Mouse (Mus musculus): ENCODE measurements around the gene Abcc5. TPM values are rescaled to one million over a fixed set of nuclear protein-coding genes. Genes with fewer than 3 reads are reported as not detected.

Gene Abcc5
- polyA plus RNA-seq, 1 experiment from 2014 or later, result 136 TPM

DNA sequence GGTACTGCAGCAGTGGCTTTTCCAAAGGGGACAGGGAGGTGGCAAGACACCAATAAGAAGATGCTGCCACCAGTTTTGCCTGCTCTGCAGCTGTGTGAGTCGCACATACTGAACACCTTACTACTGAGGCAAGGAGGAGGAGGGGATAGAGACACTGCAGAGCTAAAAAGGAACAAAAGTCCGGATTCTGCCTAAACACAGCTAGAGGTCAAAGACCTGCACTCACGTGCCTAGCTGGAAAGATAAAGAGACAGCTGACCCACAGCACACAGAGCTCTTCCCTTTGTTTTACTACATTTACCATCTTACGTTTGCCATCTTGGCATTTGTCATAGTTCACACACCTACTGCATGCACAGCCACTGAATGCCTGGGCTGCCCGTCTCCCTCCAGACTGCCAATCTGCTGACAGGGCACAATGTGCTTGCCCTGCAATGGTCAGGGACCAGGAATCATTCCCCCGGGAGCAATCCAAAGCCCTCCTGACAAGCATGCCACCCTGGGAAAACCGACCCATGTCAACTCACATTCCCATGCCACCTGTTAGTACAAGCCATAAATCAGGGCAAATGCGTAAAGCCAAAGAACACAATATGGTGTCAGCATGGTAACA lies 14.1 kb downstream of the Abcc5 start:
- ATAC-seq (ENCODE audit: low FRiP score) (no peak), DNase-seq (ENCODE audit: low spot score) (no peak)
- Histone ChIP-seq H3K9ac (no peak overlapping the region), H3K4me3 (replicated peaks; ENCODE audit: low read length) (no peak overlapping the region), H3K36me3 (replicated peaks; ENCODE audit: control insufficient read depth, insufficient read depth) (peaks cover 14% of the 10 kb centered on the region; the same call in 1 of the 2 replicates), H3K4me1 (replicated peaks; ENCODE audit: control insufficient read depth, insufficient read depth, low read length) (no peaks in the 10 kb centered on the region), H3K27ac (no peak overlapping the region), H3K27me3 (ENCODE audit: control insufficient read depth, insufficient read depth, low read length) (no peaks in the 10 kb centered on the region), H3K9me3 (ENCODE audit: control insufficient read depth, low read length) (no peaks in the 10 kb centered on the region), H3K4me2 (replicated peaks) (no peak overlapping the region)
- WGBS, result 82% methylated on average over 8 of the region's 8 CpGs

DNA sequence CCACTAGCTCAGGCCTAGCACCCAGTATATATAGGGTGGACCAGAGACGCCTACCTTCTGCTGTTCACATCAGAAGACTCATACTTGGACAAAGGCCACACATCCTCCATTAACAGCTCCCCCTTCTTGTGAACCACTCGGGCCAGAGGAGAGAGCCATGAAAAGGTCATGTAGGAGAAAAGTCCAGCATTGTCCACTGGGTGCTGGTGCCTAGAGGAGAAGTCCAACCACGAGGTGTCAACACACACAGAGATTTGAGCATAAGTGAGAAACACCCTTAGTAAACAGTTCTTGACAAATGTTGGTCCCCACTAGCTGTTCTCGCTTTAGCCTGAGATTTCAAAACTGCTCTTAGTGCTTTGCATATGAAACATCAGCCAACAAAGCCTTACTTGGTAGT lies 20.9 kb downstream of the Abcc5 start:
- Histone ChIP-seq H3K4me3 (replicated peaks; ENCODE audit: low read length) (no peak overlapping the region), H3K36me3 (replicated peaks; ENCODE audit: control insufficient read depth, insufficient read depth) (peaks cover 53% of the 10 kb centered on the region), H3K27ac (no peak overlapping the region), H3K27me3 (ENCODE audit: control insufficient read depth, insufficient read depth, low read length) (no peaks in the 10 kb centered on the region), H3K9ac (no peak overlapping the region), H3K4me2 (replicated peaks) (no peak overlapping the region), H3K9me3 (ENCODE audit: control insufficient read depth, low read length) (no peaks in the 10 kb centered on the region), H3K4me1 (replicated peaks; ENCODE audit: control insufficient read depth, insufficient read depth, low read length) (no peaks in the 10 kb centered on the region)
- WGBS, result 97% methylated on average over 4 of the region's 4 CpGs
- no peak for ATAC-seq (ENCODE audit: low FRiP score)
- DNase-seq (ENCODE audit: low spot score), result no peak

DNA sequence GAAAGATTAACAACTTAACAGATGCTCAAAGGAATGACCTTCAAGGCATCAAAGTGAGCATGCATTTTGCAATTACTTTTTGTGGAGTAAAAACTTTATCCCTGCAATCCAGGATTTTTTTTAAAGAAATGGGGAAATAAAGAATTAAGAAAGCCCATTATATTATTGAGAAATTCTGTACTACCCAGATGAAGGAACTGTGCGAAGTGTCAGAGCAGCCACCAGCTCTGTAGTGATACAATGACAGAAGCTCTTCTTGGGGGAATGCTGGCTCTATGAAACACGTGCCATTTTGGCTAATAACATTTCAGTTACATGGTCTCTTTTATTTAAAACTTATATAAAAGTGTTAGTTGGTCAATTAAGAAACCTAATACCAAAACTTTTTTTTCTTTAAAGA lies 22.9 kb downstream of the Abcc5 start:
- Histone ChIP-seq H3K27me3 (ENCODE audit: control insufficient read depth, insufficient read depth, low read length) (no peaks in the 10 kb centered on the region), H3K9me3 (ENCODE audit: control insufficient read depth, low read length) (no peaks in the 10 kb centered on the region), H3K4me2 (replicated peaks) (no peak overlapping the region), H3K9ac (no peak overlapping the region), H3K36me3 (replicated peaks; ENCODE audit: control insufficient read depth, insufficient read depth) (peaks cover 73% of the 10 kb centered on the region), H3K27ac (no peak overlapping the region), H3K4me3 (replicated peaks; ENCODE audit: low read length) (no peak overlapping the region), H3K4me1 (replicated peaks; ENCODE audit: control insufficient read depth, insufficient read depth, low read length) (no peaks in the 10 kb centered on the region)
- no peak for DNase-seq (ENCODE audit: low spot score)
- no peak for ATAC-seq (ENCODE audit: low FRiP score)
- 92% methylated on average over 2 of the region's 2 CpGs for WGBS

DNA sequence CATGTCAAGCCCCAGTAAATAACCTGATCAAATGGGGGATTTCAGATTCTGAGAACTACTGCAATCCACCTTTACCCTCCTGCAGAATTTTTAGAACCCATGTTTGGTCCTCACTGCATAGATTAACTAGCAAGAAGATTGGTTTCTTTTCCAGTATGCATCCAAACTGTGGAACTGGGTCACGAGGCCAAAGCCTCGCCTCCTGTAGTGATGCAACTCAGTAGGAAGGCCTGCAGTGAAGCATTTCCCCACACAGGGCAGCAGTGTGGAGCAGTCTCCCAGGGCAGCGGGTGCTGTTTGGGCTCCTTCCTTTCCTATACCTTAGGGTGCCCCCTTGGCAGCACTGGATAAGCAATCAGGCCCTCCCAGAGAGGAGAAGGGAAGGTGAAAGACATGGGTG lies 24.6 kb downstream of the Abcc5 start:
- WGBS, result 73% methylated on average over 3 of the region's 3 CpGs
- DNase-seq (ENCODE audit: low spot score) (no peak), ATAC-seq (ENCODE audit: low FRiP score) (no peak)
- Histone ChIP-seq H3K36me3 (replicated peaks; ENCODE audit: control insufficient read depth, insufficient read depth) (peaks cover 83% of the 10 kb centered on the region), H3K4me3 (replicated peaks; ENCODE audit: low read length) (no peak overlapping the region), H3K9me3 (ENCODE audit: control insufficient read depth, low read length) (no peaks in the 10 kb centered on the region), H3K27me3 (ENCODE audit: control insufficient read depth, insufficient read depth, low read length) (no peaks in the 10 kb centered on the region), H3K4me1 (replicated peaks; ENCODE audit: control insufficient read depth, insufficient read depth, low read length) (no peaks in the 10 kb centered on the region), H3K27ac (no peak overlapping the region), H3K4me2 (replicated peaks) (no peak overlapping the region), H3K9ac (no peak overlapping the region)

DNA sequence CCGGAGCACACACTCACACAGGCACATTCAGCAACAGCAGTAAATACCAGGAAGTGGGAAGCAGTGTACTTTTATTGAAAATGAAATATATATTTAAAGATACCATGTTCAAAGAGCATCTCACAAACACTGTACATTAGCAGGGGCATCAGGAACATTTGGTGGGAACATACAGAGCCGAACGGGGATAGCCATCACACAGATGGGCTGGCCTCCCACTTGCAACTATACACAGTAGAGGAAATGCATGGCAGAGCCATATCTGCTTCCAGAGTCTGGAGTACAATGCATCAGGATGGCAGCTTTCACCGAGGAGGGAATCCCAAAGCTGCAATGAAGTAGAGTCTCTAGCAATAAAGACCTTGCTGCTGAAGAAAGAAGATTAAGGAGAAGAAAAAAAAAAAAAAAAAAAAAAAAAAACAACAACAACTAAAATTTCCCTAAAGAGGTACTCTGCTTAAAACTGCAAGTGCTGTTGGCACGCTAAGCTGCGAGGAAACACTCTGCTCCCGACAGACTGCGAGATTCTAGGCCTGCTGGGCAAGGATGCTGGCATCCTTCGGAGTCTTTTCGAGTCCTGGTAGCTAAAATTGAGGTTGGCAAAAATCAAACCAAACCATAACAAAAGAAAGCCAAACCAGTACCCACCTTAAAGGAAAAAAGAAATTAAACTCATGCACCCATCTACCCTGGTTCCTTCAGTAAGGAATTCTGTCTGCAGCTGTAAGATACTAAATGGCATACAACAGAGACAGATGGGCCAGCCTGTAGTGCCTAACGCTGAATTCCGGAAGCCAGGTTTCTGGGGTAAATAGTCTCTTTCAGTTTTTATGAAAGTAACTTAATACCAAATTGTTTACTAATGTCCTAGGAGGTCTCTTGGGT lies 25.2 kb downstream of the Abcc5 start:
- DNase-seq (ENCODE audit: low spot score) (no peak), ATAC-seq (ENCODE audit: low FRiP score) (no peak)
- H3K4me3 ChIP-seq (replicated peaks; ENCODE audit: low read length), result no peak overlapping the region
- no peak overlapping the region for H3K27ac ChIP-seq
- H3K9me3 ChIP-seq (ENCODE audit: control insufficient read depth, low read length), result no peaks in the 10 kb centered on the region
- H3K9ac ChIP-seq, result no peak overlapping the region
- WGBS, result 95% methylated on average over 12 of the region's 12 CpGs
- no peaks in the 10 kb centered on the region for H3K27me3 ChIP-seq (ENCODE audit: control insufficient read depth, insufficient read depth, low read length)
- peaks cover 90% of the 10 kb centered on the region for H3K36me3 ChIP-seq (replicated peaks; ENCODE audit: control insufficient read depth, insufficient read depth)
- no peak overlapping the region for H3K4me2 ChIP-seq (replicated peaks)
- H3K4me1 ChIP-seq (replicated peaks; ENCODE audit: control insufficient read depth, insufficient read depth, low read length), result no peaks in the 10 kb centered on the region

DNA sequence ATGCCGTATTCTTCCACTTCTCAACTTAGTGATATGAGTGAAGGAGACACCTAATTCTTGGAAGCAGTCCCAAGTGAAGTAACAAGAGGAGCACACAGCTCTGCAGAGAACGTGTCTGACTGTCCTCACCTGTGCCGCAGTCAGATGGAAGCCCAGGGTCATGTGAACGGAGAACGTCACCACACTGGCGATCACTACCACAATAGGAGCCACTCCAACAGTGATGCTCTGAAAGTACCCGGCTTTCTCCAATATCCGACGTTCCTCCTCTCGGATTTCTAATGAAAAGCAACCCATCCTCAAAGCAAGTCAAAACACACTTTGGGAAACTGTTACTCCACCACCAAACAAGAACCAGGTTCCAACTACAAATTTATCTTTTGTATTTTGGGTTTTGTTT lies 29.3 kb downstream of the Abcc5 start:
- 95% methylated on average over 10 of the region's 10 CpGs for WGBS
- ATAC-seq (ENCODE audit: low FRiP score) (no peak), DNase-seq (ENCODE audit: low spot score) (no peak)
- H3K9me3 ChIP-seq (ENCODE audit: control insufficient read depth, low read length), result no peaks in the 10 kb centered on the region
- no peak overlapping the region for H3K27ac ChIP-seq
- no peak overlapping the region for H3K4me3 ChIP-seq (replicated peaks; ENCODE audit: low read length)
- no peak overlapping the region for H3K4me2 ChIP-seq (replicated peaks)
- no peaks in the 10 kb centered on the region for H3K4me1 ChIP-seq (replicated peaks; ENCODE audit: control insufficient read depth, insufficient read depth, low read length)
- H3K9ac ChIP-seq, result no peak overlapping the region
- no peaks in the 10 kb centered on the region for H3K27me3 ChIP-seq (ENCODE audit: control insufficient read depth, insufficient read depth, low read length)
- H3K36me3 ChIP-seq (replicated peaks; ENCODE audit: control insufficient read depth, insufficient read depth), result peaks cover 88% of the 10 kb centered on the region

DNA sequence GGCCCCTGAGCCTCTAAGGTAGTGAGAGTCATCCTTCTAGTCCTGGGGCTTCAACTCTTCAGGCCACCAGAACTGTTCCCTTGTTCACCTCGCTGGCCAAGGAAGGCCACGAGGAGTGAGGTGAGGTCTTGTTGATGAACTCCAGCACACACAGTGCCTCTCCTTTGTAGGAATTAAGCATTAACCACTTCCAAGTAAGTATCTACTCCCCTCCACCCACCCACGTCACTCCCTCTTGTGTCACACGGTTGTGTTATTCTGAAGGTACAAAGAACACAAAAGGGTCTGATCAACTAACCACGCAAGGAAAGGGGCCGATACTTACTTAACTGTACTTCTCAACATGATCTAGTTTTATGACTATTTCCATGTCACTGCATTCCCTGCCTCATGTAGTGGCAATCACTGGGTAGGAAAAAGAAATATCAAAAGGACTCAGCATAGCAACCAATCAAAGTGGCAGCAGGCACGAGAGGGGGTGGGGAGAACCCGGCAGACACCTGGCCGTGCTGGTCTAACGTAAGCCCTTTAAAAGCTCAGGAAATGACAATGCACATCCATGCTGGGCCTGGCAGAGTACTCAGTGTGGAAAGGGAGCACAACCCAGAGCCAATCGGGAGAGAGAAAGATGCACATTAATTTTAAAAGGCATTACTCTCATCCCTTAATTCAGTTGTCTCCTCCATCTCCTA lies 30.8 kb downstream of the Abcc5 start:
- Histone ChIP-seq H3K4me2 (replicated peaks) (no peak overlapping the region), H3K27ac (no peak overlapping the region), H3K9me3 (ENCODE audit: control insufficient read depth, low read length) (no peaks in the 10 kb centered on the region), H3K36me3 (replicated peaks; ENCODE audit: control insufficient read depth, insufficient read depth) (peaks cover 88% of the 10 kb centered on the region), H3K27me3 (ENCODE audit: control insufficient read depth, insufficient read depth, low read length) (no peaks in the 10 kb centered on the region), H3K4me3 (replicated peaks; ENCODE audit: low read length) (no peak overlapping the region), H3K4me1 (replicated peaks; ENCODE audit: control insufficient read depth, insufficient read depth, low read length) (no peaks in the 10 kb centered on the region), H3K9ac (no peak overlapping the region)
- DNase-seq (ENCODE audit: low spot score) (no peak), ATAC-seq (ENCODE audit: low FRiP score) (no peak)
- WGBS, result 90% methylated on average over 11 of the region's 11 CpGs

DNA sequence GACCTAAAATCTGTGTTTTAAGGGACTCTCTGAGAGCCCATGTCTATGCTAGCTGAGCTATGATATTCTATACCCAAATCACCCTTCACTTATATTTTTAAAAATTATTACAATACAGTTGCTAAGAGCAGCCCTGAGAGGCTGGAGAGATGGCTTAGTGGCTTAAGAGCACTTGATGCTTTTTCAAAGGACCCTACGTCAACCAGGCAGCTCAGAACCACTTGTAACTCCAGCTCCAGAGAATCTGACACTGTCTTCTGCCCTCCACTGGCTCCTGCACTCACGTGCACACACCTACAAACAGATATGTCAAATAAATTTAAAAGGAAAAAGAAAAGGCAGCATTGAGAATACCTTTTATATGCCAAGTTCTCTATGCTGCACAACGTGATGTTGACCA lies 34.4 kb downstream of the Abcc5 start:
- no peak overlapping the region for H3K9ac ChIP-seq
- H3K9me3 ChIP-seq (ENCODE audit: control insufficient read depth, low read length), result no peaks in the 10 kb centered on the region
- H3K4me3 ChIP-seq (replicated peaks; ENCODE audit: low read length), result no peak overlapping the region
- WGBS, result 93% methylated on average over 3 of the region's 3 CpGs
- H3K27ac ChIP-seq, result no peak overlapping the region
- peaks cover 93% of the 10 kb centered on the region for H3K36me3 ChIP-seq (replicated peaks; ENCODE audit: control insufficient read depth, insufficient read depth)
- no peaks in the 10 kb centered on the region for H3K27me3 ChIP-seq (ENCODE audit: control insufficient read depth, insufficient read depth, low read length)
- ATAC-seq (ENCODE audit: low FRiP score), result no peak
- no peak for DNase-seq (ENCODE audit: low spot score)
- H3K4me2 ChIP-seq (replicated peaks), result no peak overlapping the region
- H3K4me1 ChIP-seq (replicated peaks; ENCODE audit: control insufficient read depth, insufficient read depth, low read length), result no peaks in the 10 kb centered on the region

DNA sequence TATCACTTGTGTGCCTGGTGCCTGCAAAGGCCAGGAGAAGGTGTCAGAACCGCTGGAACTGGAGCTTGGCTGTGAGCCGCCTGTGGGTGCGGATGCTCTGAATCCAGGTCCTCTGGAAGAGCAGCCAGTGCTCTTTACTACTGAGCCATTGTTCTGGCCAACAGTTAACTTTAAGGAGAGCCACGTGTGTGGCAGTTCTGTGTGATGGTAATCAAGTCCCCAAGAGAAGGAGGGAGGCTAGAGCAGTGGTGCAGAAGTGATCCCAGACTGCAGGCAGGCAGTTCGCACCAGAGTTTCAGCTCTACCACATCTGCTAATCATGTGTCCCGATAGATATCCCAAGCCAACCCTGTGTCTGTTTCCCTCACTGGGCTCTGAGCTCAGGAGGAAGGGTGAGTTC lies 36.0 kb downstream of the Abcc5 start:
- ATAC-seq (ENCODE audit: low FRiP score) (no peak), DNase-seq (ENCODE audit: low spot score) (no peak)
- Histone ChIP-seq H3K27ac (no peak overlapping the region), H3K36me3 (replicated peaks; ENCODE audit: control insufficient read depth, insufficient read depth) (peaks cover 81% of the 10 kb centered on the region), H3K4me3 (replicated peaks; ENCODE audit: low read length) (no peak overlapping the region), H3K9me3 (ENCODE audit: control insufficient read depth, low read length) (no peaks in the 10 kb centered on the region), H3K4me1 (replicated peaks; ENCODE audit: control insufficient read depth, insufficient read depth, low read length) (no peaks in the 10 kb centered on the region), H3K9ac (no peak overlapping the region), H3K4me2 (replicated peaks) (no peak overlapping the region), H3K27me3 (ENCODE audit: control insufficient read depth, insufficient read depth, low read length) (no peaks in the 10 kb centered on the region)
- WGBS, result 76% methylated on average over 6 of the region's 6 CpGs

Data from hindbrain, embryonic 14.5 days (tissue).